Mouse (Mus musculus) megakaryocyte, adult 5-6 weeks (primary cell): Measurements from ENCODE around the gene Sparcl1. TPM values are rescaled to one million over a fixed set of nuclear protein-coding genes. Genes with fewer than 3 reads are reported as not detected.

Experiments used
- ATAC-seq: 2 replicates; pipeline ENCODE4 v1.8.0; 2016; ENCODE audit warnings: mild to moderate bottlenecking, inconsistent platforms; ENCODE audit not compliant: poor library complexity, severe bottlenecking
- total RNA-seq, 2 experiments: library from RNA; stranded (forward) in 1 of 2; stranded (reverse) in 1 of 2; fragments of 153-499, 151-499 nt in 1 of 2; fragments of 221-1000, 200-1000 nt in 1 of 2; gene quantifications; 2 replicates each; pipeline versions ENCODE4 v1.2.3 to v1.2.4; 2015 to 2017

The Sparcl1 gene
- not detected in 2 replicates for total RNA-seq (2015)
- total RNA-seq (2017) = not detected in 2 replicates

DNA sequence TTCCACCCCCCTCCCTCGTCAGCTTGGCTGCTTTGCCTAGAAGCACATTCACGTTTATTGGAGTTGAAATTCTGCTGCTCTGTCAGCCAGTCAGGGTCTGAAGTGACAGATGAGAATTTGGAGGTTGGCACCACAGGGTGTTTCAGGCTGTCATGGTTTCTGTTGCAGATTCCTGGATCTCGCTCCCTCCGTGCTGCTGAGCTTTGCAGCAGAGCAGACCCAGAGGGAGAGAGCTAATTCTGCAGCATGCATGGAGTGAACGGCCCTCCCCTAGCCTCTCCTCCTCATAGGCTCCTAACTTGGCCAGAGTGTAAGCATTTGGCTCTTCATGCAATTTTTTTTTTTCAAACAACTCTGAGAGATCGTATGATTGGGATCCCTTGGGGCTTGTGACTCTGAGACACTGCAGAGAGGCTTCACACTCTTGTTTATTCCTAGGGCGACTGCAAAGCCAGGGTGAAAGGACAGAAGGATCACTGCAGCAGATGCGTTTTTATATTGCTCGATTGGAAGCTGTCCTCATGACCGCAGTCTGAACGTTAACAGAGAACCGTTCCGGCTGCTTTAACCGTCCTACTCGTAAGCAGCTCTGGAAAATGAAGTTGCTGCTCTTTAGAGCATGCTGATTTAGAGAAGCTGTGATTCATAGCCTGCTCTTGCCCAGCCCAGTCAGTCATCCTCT lies at the start of gene Sparcl1:
Gene Sparcl1 (minus strand): TSS at position 243 of the 682 bp plus-strand sequence.
- no peak for ATAC-seq

- no peak for ATAC-seq
Observed at GRCm38 (mm10) chr5:104161390-104161789, 47.9 kb upstream of the Sparcl1 start.

GRCm38 (mm10) chr5:104160581-104160980 lies 47.0 kb upstream of the Sparcl1 start:
- ATAC-seq = no peak

GRCm38 (mm10) chr5:104158332-104159052 lies 45.0 kb upstream of the Sparcl1 start:
- ATAC-seq = no peak

GRCm38 (mm10) chr5:104157701-104158100 lies 44.2 kb upstream of the Sparcl1 start:
- ATAC-seq = no peak

- no peak for ATAC-seq
Observed at GRCm38 (mm10) chr5:104150196-104150595, 36.7 kb upstream of the Sparcl1 start.

DNA sequence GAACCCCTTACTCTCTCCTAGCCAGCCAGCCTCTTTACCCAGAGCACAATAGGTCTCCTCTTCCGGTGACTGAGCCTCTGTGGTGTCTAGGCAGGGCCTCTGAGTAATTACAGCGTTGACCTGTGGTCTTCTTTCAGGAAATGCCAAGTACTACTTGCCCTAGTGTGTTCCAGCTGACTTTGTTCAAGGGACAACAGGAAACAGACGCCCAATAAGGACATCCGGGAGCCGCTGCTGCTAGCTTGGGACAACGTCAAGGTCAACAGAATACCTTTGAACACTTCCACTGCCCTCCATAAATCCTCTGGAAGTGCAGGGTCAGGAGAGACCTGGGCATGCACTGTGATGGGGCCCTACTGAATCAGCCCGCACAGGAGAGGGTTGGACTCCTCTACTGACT lies 35.8 kb upstream of the Sparcl1 start:
- ATAC-seq = no peak

- no peak for ATAC-seq
Observed at GRCm38 (mm10) chr5:104144057-104144456, 30.5 kb upstream of the Sparcl1 start.

- ATAC-seq = no peak
Observed at GRCm38 (mm10) chr5:104141067-104141466, 27.5 kb upstream of the Sparcl1 start.

- ATAC-seq = no peak
Observed at GRCm38 (mm10) chr5:104137920-104138541, 24.5 kb upstream of the Sparcl1 start.

GRCm38 (mm10) chr5:104133752-104134151 lies 20.2 kb upstream of the Sparcl1 start:
- ATAC-seq = no peak

GRCm38 (mm10) chr5:104131544-104131943 lies 18.0 kb upstream of the Sparcl1 start:
- ATAC-seq = no peak

DNA sequence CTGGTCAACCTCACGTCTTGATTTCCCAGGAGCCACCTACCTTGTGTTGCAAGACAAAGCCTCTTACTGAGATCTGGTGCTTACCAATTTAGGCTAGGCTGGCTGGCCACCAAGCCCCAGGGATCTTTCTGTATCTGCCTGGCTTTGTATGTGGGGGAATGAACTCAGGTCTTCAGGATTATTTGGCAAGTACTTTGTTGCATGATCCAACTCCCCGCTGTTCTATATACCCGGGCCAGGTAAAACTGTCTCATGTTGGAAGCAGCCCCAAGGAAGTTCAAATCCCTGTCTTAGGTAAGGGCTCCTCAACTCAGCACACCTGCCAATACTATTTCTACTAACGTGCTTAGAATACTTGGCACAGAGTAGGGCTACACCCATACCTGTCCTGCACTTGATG lies 17.4 kb upstream of the Sparcl1 start:
- ATAC-seq = no peak

DNA sequence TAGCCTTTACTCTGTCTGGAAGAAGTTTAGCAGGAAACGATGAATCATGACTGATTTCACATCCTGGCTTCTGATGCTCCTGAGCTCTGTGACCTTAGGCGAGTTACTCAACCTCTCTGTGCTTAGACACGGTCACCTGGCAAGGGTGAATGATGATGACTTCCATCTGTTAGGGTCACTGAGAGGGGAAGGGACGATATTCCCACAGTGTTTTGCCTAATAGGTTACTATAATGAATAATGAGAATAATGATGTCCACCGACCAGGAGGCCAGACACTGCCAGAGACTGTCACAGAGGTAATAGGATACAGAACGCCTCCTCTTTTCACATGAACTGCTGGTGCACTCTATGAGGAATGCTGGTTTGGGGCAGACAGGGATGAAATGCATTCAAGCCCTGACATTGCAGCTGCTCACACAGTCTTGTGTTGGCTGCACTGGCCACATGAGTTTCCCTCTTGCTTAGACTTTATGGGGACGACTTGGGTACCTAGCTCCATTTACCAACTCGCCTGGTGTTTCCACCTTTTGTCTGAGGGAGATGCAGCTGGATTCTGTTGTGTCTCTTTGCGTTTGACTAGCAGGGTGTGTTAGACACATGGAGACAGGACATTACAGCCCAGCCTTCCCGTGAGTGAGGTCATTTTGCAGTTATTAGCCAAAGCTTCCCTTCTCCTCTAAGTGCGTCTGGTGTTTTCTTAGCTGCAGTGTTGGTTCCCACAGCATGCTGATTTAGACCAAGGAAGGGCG lies 14.9 kb upstream of the Sparcl1 start:
- ATAC-seq = no peak

DNA sequence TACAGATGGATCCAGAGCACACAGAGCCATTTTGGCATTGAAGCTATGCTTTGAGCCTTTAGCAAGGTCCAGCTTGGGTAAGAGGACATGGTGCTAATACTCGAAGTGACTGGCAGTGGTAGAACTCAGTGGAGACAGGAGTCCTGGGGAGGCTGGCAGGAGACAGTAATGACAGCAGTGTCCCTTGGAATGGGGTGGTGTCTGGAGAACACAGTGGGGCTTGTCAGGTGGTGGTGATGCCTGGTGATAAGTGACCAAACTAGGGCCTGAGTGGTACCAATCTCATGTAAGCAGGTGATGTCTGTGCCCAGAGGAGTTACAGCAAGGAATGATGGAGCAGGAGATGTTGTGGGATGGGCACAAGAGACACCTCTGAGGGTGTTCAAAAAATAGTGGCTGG lies 13.8 kb upstream of the Sparcl1 start:
- no peak for ATAC-seq

DNA sequence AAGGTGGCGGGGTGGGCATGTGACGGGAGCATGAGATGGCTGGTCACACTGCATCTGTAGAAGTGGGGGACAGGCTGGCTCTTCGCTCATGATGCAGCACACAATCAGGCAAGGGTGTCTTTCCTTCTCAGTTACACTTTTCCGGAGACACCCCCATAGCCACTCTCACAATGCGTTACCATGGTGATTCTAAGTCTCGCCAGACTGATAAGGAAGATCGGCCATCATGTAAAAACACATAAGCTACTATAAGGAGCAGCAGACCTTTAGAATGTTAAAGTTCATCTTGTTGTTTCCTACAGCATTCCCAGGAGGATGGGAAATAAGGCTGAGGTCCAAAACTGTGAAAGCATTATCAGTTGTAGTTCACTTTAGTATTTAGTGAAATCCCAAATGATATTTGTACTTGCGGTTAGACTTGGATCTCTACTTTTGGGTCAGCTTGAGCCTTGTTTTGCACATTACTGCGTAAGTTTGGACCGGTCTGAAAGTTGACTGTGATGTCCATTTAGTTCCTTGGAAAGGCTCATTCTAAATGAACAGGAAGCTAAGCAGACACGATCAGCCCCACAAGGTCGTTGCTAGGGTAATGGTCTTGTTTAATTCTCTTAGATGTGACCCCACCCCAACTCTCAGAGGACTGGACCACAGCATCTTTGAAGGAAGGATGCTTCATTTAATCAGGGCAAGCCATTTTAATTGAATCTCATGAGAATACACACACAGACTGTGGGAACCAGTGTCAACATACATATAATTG lies 13.2 kb upstream of the Sparcl1 start:
- no peak for ATAC-seq

GRCm38 (mm10) chr5:104124016-104124658 lies 10.6 kb upstream of the Sparcl1 start:
- no peak for ATAC-seq

- no peak for ATAC-seq
Observed at GRCm38 (mm10) chr5:104115890-104116289, 2.4 kb upstream of the Sparcl1 start.

- no peak for ATAC-seq
Observed at GRCm38 (mm10) chr5:104115118-104115517, 1.6 kb upstream of the Sparcl1 start.

- ATAC-seq = no peak
Observed at GRCm38 (mm10) chr5:104112511-104112910, 1.0 kb downstream of the Sparcl1 start.
